Mouse (Mus musculus): Measurements from ENCODE around the gene Phf11d.
A peak's percentile ranks its signal among the peaks of the same experiment; 100 is the strongest.
"Not testable (repeated sequence)": the region's sequence is repeated elsewhere in the genome, so short reads cannot be mapped to it uniquely, and the experiment has no call there.

The Phf11d gene

DNA sequence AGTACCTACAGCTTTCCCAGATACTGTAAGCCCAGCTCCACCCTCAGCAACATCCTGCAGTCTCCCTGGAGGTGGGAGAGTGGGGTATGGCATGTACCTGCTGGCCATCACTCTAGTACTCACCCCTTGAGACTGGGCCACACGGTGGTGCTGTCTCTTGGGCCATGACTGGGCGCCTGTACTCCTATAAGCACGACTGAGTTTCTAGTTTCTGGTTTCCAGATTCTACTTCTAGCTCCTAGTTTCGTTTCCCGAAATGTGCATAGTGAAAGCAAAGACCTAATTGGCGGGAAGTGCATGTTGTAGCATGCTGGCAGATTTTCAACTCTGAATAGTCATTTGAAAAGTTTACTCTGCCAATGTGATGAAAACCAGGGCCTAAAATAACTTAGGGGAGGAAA is at the start of gene Phf11d:
Phf11d (minus strand) TSS at position 227 of the 401 bp plus-strand sequence.
- DNase-seq (ENCODE audit: low read depth, low spot score), result peak; percentile 4

- not testable (repeated sequence) for DNase-seq (ENCODE audit: low read depth, low spot score)
Measured at GRCm38 (mm10) chr14:59414979-59415378, 49.7 kb upstream of the Phf11d start.

- no peak for DNase-seq (ENCODE audit: low read depth, low spot score)
Measured at GRCm38 (mm10) chr14:59396999-59397398, 31.7 kb upstream of the Phf11d start.

DNA sequence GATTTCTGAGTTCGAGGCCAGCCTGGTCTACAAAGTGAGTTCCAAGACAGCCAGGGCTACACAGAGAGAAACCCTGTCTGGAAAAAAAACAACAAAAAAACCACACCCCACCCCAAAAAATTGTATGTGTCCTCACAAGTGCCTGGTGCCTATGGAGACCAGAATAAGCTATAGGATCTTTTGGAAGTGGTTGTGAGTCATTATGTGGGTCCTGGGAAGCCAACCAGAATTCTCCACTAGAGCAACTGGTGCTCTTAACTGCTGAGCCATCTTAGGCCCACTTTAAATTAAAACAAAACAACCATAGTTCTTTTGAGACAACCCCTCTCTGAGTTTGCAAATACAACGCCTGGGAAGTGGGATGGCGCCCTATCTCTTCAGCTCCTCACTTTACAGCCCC is 30.0 kb upstream of the Phf11d start, which contains the start of gene Phf11c:
Phf11c (minus strand) TSS at position 101 of the 400 bp plus-strand sequence.
- DNase-seq (ENCODE audit: low read depth, low spot score), result no peak

- not testable (repeated sequence) for DNase-seq (ENCODE audit: low read depth, low spot score)
Measured at GRCm38 (mm10) chr14:59390181-59390580, 24.9 kb upstream of the Phf11d start.

GRCm38 (mm10) chr14:59389532-59389931 is 24.3 kb upstream of the Phf11d start:
- no peak for DNase-seq (ENCODE audit: low read depth, low spot score)

DNA sequence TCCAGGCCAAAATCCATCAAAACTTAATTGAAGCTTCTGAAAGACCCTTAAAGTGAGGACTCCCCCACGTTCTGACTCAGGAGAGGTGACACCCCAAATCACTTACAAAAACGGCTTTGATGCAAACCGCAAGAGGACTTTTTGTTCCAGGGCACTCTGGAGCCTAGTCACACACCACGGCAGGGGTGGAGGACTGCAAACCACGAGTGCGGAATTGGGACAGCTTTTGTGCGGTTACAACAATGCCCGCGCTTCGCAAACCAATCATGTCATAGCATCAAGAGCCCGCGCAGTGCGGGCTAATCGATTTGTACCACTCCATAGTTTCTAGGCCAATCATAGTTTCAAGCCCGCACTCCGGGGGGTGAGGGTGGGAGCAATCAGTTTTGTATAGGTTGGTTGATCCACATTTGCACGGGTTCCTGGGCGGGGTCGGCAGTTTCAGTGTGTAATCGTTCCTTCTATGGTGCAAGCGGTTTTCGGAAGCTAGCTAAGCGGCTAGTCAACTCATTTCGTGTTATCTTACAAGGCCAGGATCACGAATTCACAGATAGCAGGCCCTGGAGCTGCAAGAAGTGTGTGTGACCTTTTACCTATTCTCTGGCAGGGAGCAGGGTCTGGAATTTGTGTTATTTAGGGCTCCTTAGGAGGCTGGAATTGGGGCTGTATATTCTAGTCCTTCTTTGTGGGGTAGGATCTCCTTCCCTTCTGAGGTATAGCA is 5.2 kb upstream of the Phf11d start:
- DNase-seq (ENCODE audit: low read depth, low spot score), result peak; percentile 96

- peak; percentile 77 for DNase-seq (ENCODE audit: low read depth, low spot score)
Measured at GRCm38 (mm10) chr14:59366386-59367105, 1.3 kb upstream of the Phf11d start.

DNA sequence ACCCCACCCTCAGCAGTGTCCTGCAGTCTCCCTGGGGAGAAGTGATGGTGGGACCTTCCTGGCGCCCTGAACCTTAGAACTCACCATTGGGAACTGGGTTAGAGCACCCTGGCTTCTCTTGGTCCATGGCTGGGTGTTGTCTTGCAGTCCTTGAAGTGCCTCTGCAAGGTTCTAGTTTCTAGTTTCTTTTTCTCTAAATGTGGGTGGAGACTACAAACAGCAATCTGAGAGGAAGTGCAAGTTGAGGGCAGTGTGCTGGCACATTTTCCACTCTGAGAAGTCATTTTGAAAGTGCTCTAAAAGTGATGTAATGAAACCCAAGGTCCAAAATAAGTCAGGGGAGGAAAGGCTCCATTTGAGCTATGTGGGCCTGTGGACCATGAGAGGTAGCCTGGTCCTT is 24.1 kb downstream of the Phf11d start, which contains the start of gene Phf11b:
Phf11b (minus strand) TSS at position 163 of the 400 bp plus-strand sequence.
- not testable (repeated sequence) for DNase-seq (ENCODE audit: low read depth, low spot score)

GRCm38 (mm10) chr14:59339541-59339940 is 25.7 kb downstream of the Phf11d start:
- no peak for DNase-seq (ENCODE audit: low read depth, low spot score)

GRCm38 (mm10) chr14:59336056-59336455 is 29.2 kb downstream of the Phf11d start:
- DNase-seq (ENCODE audit: low read depth, low spot score), result not testable (repeated sequence)

DNA sequence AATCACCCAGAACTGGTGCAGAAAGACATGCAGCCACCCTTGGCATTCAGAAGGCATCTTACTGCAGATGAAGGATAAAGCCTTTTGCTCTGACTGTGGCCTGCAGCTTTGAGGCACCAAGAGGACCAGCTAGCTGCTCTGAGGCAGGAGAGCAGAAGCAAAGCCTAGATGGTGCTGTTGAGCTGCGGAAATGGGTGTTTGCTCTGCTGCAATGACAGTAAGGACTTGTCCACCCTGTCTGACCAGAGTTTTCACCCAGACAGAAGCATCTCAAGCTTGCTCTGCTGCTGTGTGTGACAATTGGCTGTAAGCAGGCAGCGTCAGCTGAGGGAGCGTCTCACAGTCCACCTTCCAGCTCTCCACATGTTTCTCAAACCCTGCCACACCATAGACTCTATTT is 34.8 kb downstream of the Phf11d start:
- DNase-seq (ENCODE audit: low read depth, low spot score), result not testable (repeated sequence)

DNA sequence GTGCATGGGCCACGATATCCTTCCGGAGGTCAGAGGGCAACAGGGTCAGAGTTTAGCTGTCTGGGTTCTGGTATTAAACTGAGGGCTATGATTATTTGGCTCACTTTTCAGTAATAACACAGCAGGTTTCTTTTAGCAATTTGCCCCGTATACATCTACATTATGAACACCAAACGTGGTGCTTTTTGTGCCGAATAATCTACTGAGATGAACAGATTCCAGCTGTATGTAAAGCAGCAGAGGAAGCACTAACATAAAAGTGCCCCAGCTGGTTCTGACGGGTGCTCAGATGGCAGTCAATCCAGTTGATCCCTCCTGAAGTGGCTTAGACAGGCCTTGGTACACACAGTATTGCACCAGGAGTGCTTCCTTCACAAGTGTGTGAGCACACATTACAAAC is 45.3 kb downstream of the Phf11d start:
- DNase-seq (ENCODE audit: low read depth, low spot score), result not testable (repeated sequence)

GRCm38 (mm10) chr14:59319036-59319435 is 46.2 kb downstream of the Phf11d start:
- DNase-seq (ENCODE audit: low read depth, low spot score), result not testable (repeated sequence)
